Mouse (Mus musculus) hindbrain, embryonic 12.5 days (tissue): ENCODE results near the gene Plac1. TPM values are rescaled to one million over a fixed set of nuclear protein-coding genes. Genes with fewer than 3 reads are reported as not detected.
A peak's percentile ranks its signal among the peaks of the same experiment; 100 is the strongest.
"Not testable (repeated sequence)": the region's sequence is repeated elsewhere in the genome, so short reads cannot be mapped to it uniquely, and the experiment has no call there.

Experiments
- ATAC-seq: fragments of 200-750 bp; cut with Nextera tagmentation; 2 replicates; pipeline ENCODE4 v1.8.0; 2017; ENCODE audit warnings: moderate TSS enrichment; ENCODE audit not compliant: low FRiP score
- H3K27ac ChIP-seq: fragments of 300-500 bp; sonication (generic); 2 replicates; pipeline ENCODE4 v1.5.1; 2016; ENCODE audit warnings: mild to moderate bottlenecking
- H3K27me3 ChIP-seq: fragments of 300-500 bp; sonication (generic); 2 replicates; pipeline ENCODE4 v1.6.1; 2016; ENCODE audit warnings: mild to moderate bottlenecking
- H3K36me3 ChIP-seq: fragments of 300-500 bp; sonication (generic); 2 replicates; pipeline ENCODE4 v1.6.1; 2016; ENCODE audit warnings: mild to moderate bottlenecking
- H3K4me1 ChIP-seq: fragments of 300-500 bp; sonication (generic); 2 replicates; pipeline ENCODE4 v1.6.1; 2016
- H3K4me2 ChIP-seq: fragments of 300-500 bp; sonication (generic); replicated peaks from 2 replicates; pipeline ENCODE4 v1.6.1; 2016; ENCODE audit warnings: mild to moderate bottlenecking
- H3K4me3 ChIP-seq: fragments of 300-500 bp; sonication (generic); 2 replicates; pipeline ENCODE4 v1.5.1; 2016; ENCODE audit warnings: mild to moderate bottlenecking
- H3K9ac ChIP-seq: fragments of 300-500 bp; sonication (generic); 2 replicates; pipeline ENCODE4 v1.6.1; 2016; ENCODE audit warnings: mild to moderate bottlenecking, moderate library complexity
- H3K9me3 ChIP-seq: fragments of 300-500 bp; sonication (generic); replicated peaks from 2 replicates; pipeline ENCODE4 v1.6.1; 2016; ENCODE audit warnings: mild to moderate bottlenecking
- WGBS: fragments of 180-500 bp; shearing (Covaris S2); methylation state at CpG from one replicate; pipeline ENCODE4 v1.1.7; 2016; 5-methylcytosine and 5-hydroxymethylcytosine counted together
- microRNA counts: library from miRNA; unstranded; fragments of <30 nt; microRNA quantifications from one replicate; lab custom pipeline; 2017
- microRNA-seq: library from miRNA; unstranded; fragments of <30 nt; microRNA quantifications from one replicate; pipeline ENCODE4, GENCODE M21; 2017
- polyA plus RNA-seq: library from polyadenylated mRNA; unstranded; fragments of >200 nt; fragmentation: Nextera tagmentation; extraction: Ambion mirVana; gene quantifications from 2 replicates; pipeline ENCODE4 v1.2.1, GENCODE M21; 2016

The Plac1 gene
- polyA plus RNA-seq, 1 experiment from 2014 or later = 2.7 TPM

GRCm38 (mm10) chrX:53025471-53026223 lies 214.3 kb downstream of the Plac1 start:
- WGBS = 79% methylated on average over 11 of the region's 11 CpGs
- Histone ChIP-seq H3K27me3 (no peaks in the 10 kb centered on the region), H3K27ac (no peak overlapping the region), H3K9me3 (no peaks in the 10 kb centered on the region), H3K4me3 (no peak overlapping the region), H3K36me3 (no peaks in the 10 kb centered on the region), H3K4me1 (no peaks in the 10 kb centered on the region), H3K4me2 (no peak overlapping the region), H3K9ac (no peak overlapping the region)
- no peak for ATAC-seq

GRCm38 (mm10) chrX:53024268-53024667 lies 215.6 kb downstream of the Plac1 start:
- H3K36me3 ChIP-seq, ATAC-seq, H3K9me3 ChIP-seq, H3K27me3 ChIP-seq, H3K4me3 ChIP-seq, H3K9ac ChIP-seq, H3K4me1 ChIP-seq, H3K27ac ChIP-seq, H3K4me2 ChIP-seq: not testable (repeated sequence)
- WGBS = 27% methylated on average over 3 of the region's 3 CpGs

- 82% methylated on average over 2 of the region's 2 CpGs for WGBS
- ATAC-seq = no peak
- Histone ChIP-seq H3K4me1 (no peaks in the 10 kb centered on the region), H3K36me3 (no peaks in the 10 kb centered on the region), H3K9ac (no peak overlapping the region), H3K27ac (no peak overlapping the region), H3K27me3 (no peaks in the 10 kb centered on the region), H3K9me3 (no peaks in the 10 kb centered on the region), H3K4me3 (no peak overlapping the region), H3K4me2 (no peak overlapping the region)
These were observed 216.9 kb downstream of the Plac1 start for GRCm38 (mm10) chrX:53023021-53023420.

MicroRNAs encoded within 50 kb of the gene (microRNA counts, 519-probe panel; counts per million panel counts)
- microRNA mmu-miR-322 (lab: Ali Mortazavi, UCI) = 5,592 counts per million, percentile 94 among the panel's probes with 10 or more counts
- microRNA mmu-miR-351 (lab: Ali Mortazavi, UCI) = 470 counts per million, percentile 58 among the panel's probes with 10 or more counts
- 470 counts per million, percentile 58 among the panel's probes with 10 or more counts for microRNA mmu-miR-450a-3p (lab: Ali Mortazavi, UCI)
- microRNA mmu-miR-450a-5p (lab: Ali Mortazavi, UCI) = 3,565 counts per million, percentile 76 among the panel's probes with 10 or more counts
- microRNA mmu-miR-450b-3p (lab: Ali Mortazavi, UCI) = 470 counts per million, percentile 58 among the panel's probes with 10 or more counts
- microRNA mmu-miR-450b-5p (lab: Ali Mortazavi, UCI) = 470 counts per million, percentile 58 among the panel's probes with 10 or more counts
- 2,119 counts per million, percentile 61 among the panel's probes with 10 or more counts for microRNA mmu-miR-503 (lab: Ali Mortazavi, UCI)
- 470 counts per million, percentile 58 among the panel's probes with 10 or more counts for microRNA mmu-miR-542-3p (lab: Ali Mortazavi, UCI)
- 3,188 counts per million, percentile 71 among the panel's probes with 10 or more counts for microRNA mmu-miR-542-5p (lab: Ali Mortazavi, UCI)

Small RNAs within 50 kb of the gene (microRNA-seq; reads per million reads assigned to microRNA genes)
- gene Mir322 (23,741 reads per million, percentile 98 among the genes with 10 or more reads in this experiment), gene Mir351 (3,947 reads per million, percentile 87 among the genes with 10 or more reads in this experiment), gene Mir450-1 (14.6 reads per million, percentile 26 among the genes with 10 or more reads in this experiment), gene Mir450-2 (6.8 reads per million, percentile 16 among the genes with 10 or more reads in this experiment), gene Mir450b (152 reads per million, percentile 53 among the genes with 10 or more reads in this experiment), gene Mir503 (641 reads per million, percentile 69 among the genes with 10 or more reads in this experiment), gene Mir542 (438 reads per million, percentile 65 among the genes with 10 or more reads in this experiment)

Other genes with a start within 250 kb of the Plac1 start
- gene Fam122b, start 29.7 kb upstream of the Plac1 start, polyA plus RNA-seq = 4.9 and 5.5 TPM in 2 replicates
- not detected in 2 replicates for gene Fam122c, start 33.3 kb upstream of the Plac1 start, polyA plus RNA-seq
- 52.8 and 59.2 TPM in 2 replicates for gene Mospd1, start 130.4 kb upstream of the Plac1 start, polyA plus RNA-seq
- gene Etd, start 194.8 kb upstream of the Plac1 start, polyA plus RNA-seq = not detected in 2 replicates